Mouse (Mus musculus): ENCODE results near the gene Cyfip2. TPM values are rescaled to one million over a fixed set of nuclear protein-coding genes. Genes with fewer than 3 reads are reported as not detected.
A peak's percentile ranks its signal among the peaks of the same experiment; 100 is the strongest.

Gene Cyfip2
- polyA plus RNA-seq, 1 experiment = not detected

GRCm38 (mm10) chr11:46241150-46241673, 71.4 kb downstream of the Cyfip2 start:
- 96% methylated on average over 7 of the region's 7 CpGs for WGBS
- no peak overlapping the region for H3K4me3 ChIP-seq (ENCODE audit: insufficient read depth, low read depth, low read length)
- H3K27ac ChIP-seq (ENCODE audit: insufficient read depth, low read depth, low read length) = no peak overlapping the region
- peaks cover 17% of the 10 kb centered on the region for H3K4me1 ChIP-seq (ENCODE audit: control insufficient read depth, insufficient read depth, low read length)
- no peak for TF ChIP-seq POLR2A (IDR thresholded peaks at IDR 0.05; ENCODE audit: insufficient read depth, low read depth, low read length)
- no peak for TF ChIP-seq CTCF (IDR thresholded peaks at IDR 0.05; ENCODE audit: insufficient read depth, low read depth, low read length)

- WGBS = 37% methylated on average over 4 of the region's 4 CpGs
- H3K4me3 ChIP-seq (ENCODE audit: insufficient read depth, low read depth, low read length) = no peak overlapping the region
- no peak for TF ChIP-seq POLR2A (IDR thresholded peaks at IDR 0.05; ENCODE audit: insufficient read depth, low read depth, low read length)
- no peak for TF ChIP-seq CTCF (IDR thresholded peaks at IDR 0.05; ENCODE audit: insufficient read depth, low read depth, low read length)
- peaks cover 12% of the 10 kb centered on the region for H3K4me1 ChIP-seq (ENCODE audit: control insufficient read depth, insufficient read depth, low read length)
- no peak overlapping the region for H3K27ac ChIP-seq (ENCODE audit: insufficient read depth, low read depth, low read length)
Measured at GRCm38 (mm10) chr11:46236976-46237375, 75.7 kb downstream of the Cyfip2 start.

GRCm38 (mm10) chr11:46235334-46235733, 77.3 kb downstream of the Cyfip2 start, which contains the start of gene Fndc9:
Gene Fndc9 (plus strand): TSS chr11:46235531.
- Histone ChIP-seq H3K27ac (ENCODE audit: insufficient read depth, low read depth, low read length) (peak within 1 kb of the TSS; percentile 64), H3K4me3 (ENCODE audit: insufficient read depth, low read depth, low read length) (no peak within 1 kb of the TSS; the same call in 1 of the 2 replicates), H3K4me1 (ENCODE audit: control insufficient read depth, insufficient read depth, low read length) (peaks cover 12% of the 10 kb centered on the region)
- TF ChIP-seq CTCF (IDR thresholded peaks at IDR 0.05; ENCODE audit: insufficient read depth, low read depth, low read length) = no peak
- TF ChIP-seq POLR2A (IDR thresholded peaks at IDR 0.05; ENCODE audit: insufficient read depth, low read depth, low read length) = no peak
- WGBS = 32% methylated on average over 11 of the region's 11 CpGs

- H3K27ac ChIP-seq (ENCODE audit: insufficient read depth, low read depth, low read length) = no peak overlapping the region
- H3K4me3 ChIP-seq (ENCODE audit: insufficient read depth, low read depth, low read length) = no peak overlapping the region
- peaks cover 12% of the 10 kb centered on the region for H3K4me1 ChIP-seq (ENCODE audit: control insufficient read depth, insufficient read depth, low read length)
- no peak for TF ChIP-seq CTCF (IDR thresholded peaks at IDR 0.05; ENCODE audit: insufficient read depth, low read depth, low read length)
- no peak for TF ChIP-seq POLR2A (IDR thresholded peaks at IDR 0.05; ENCODE audit: insufficient read depth, low read depth, low read length)
- WGBS = 67% methylated on average over 4 of the region's 4 CpGs
Measured at GRCm38 (mm10) chr11:46233966-46234365, 78.7 kb downstream of the Cyfip2 start.

GRCm38 (mm10) chr11:46232803-46233202, 79.9 kb downstream of the Cyfip2 start:
- H3K4me1 ChIP-seq (ENCODE audit: control insufficient read depth, insufficient read depth, low read length) = peaks cover 17% of the 10 kb centered on the region
- H3K27ac ChIP-seq (ENCODE audit: insufficient read depth, low read depth, low read length) = no peak overlapping the region
- WGBS = 89% methylated on average over 4 of the region's 4 CpGs
- H3K4me3 ChIP-seq (ENCODE audit: insufficient read depth, low read depth, low read length) = no peak overlapping the region
- TF ChIP-seq CTCF (IDR thresholded peaks at IDR 0.05; ENCODE audit: insufficient read depth, low read depth, low read length) (no peak), POLR2A (IDR thresholded peaks at IDR 0.05; ENCODE audit: insufficient read depth, low read depth, low read length) (no peak)

GRCm38 (mm10) chr11:46230184-46230583, 82.5 kb downstream of the Cyfip2 start:
- WGBS = 66% methylated on average over 6 of the region's 6 CpGs
- Histone ChIP-seq H3K4me1 (ENCODE audit: control insufficient read depth, insufficient read depth, low read length) (peaks cover 14% of the 10 kb centered on the region), H3K4me3 (ENCODE audit: insufficient read depth, low read depth, low read length) (no peak overlapping the region), H3K27ac (ENCODE audit: insufficient read depth, low read depth, low read length) (no peak overlapping the region)
- TF ChIP-seq CTCF (IDR thresholded peaks at IDR 0.05; ENCODE audit: insufficient read depth, low read depth, low read length) = no peak

- peaks cover 14% of the 10 kb centered on the region for H3K4me1 ChIP-seq (ENCODE audit: control insufficient read depth, insufficient read depth, low read length)
- no peak overlapping the region for H3K4me3 ChIP-seq (ENCODE audit: insufficient read depth, low read depth, low read length)
- H3K27ac ChIP-seq (ENCODE audit: insufficient read depth, low read depth, low read length) = no peak overlapping the region
- TF ChIP-seq CTCF (IDR thresholded peaks at IDR 0.05; ENCODE audit: insufficient read depth, low read depth, low read length) (no peak), POLR2A (IDR thresholded peaks at IDR 0.05; ENCODE audit: insufficient read depth, low read depth, low read length) (no peak)
- 60% methylated on average over 5 of the region's 5 CpGs for WGBS
Measured at GRCm38 (mm10) chr11:46225345-46225744, 87.3 kb downstream of the Cyfip2 start.

GRCm38 (mm10) chr11:46223575-46223974, 89.1 kb downstream of the Cyfip2 start:
- Histone ChIP-seq H3K4me1 (ENCODE audit: control insufficient read depth, insufficient read depth, low read length) (peaks cover 23% of the 10 kb centered on the region), H3K4me3 (ENCODE audit: insufficient read depth, low read depth, low read length) (no peak overlapping the region), H3K27ac (ENCODE audit: insufficient read depth, low read depth, low read length) (no peak overlapping the region)
- WGBS = 67% methylated on average over 2 of the region's 2 CpGs
- TF ChIP-seq POLR2A (IDR thresholded peaks at IDR 0.05; ENCODE audit: insufficient read depth, low read depth, low read length) = no peak
- TF ChIP-seq CTCF (IDR thresholded peaks at IDR 0.05; ENCODE audit: insufficient read depth, low read depth, low read length) = no peak

GRCm38 (mm10) chr11:46220211-46220610, 92.4 kb downstream of the Cyfip2 start:
- no peak overlapping the region for H3K27ac ChIP-seq (ENCODE audit: insufficient read depth, low read depth, low read length)
- 68% methylated on average over 2 of the region's 2 CpGs for WGBS
- no peak overlapping the region for H3K4me3 ChIP-seq (ENCODE audit: insufficient read depth, low read depth, low read length)
- no peak for TF ChIP-seq POLR2A (IDR thresholded peaks at IDR 0.05; ENCODE audit: insufficient read depth, low read depth, low read length)
- no peak for TF ChIP-seq CTCF (IDR thresholded peaks at IDR 0.05; ENCODE audit: insufficient read depth, low read depth, low read length)
- peaks cover 20% of the 10 kb centered on the region for H3K4me1 ChIP-seq (ENCODE audit: control insufficient read depth, insufficient read depth, low read length)

- WGBS = 61% methylated on average over 9 of the region's 9 CpGs
- no peak for TF ChIP-seq POLR2A (IDR thresholded peaks at IDR 0.05; ENCODE audit: insufficient read depth, low read depth, low read length)
- Histone ChIP-seq H3K4me3 (ENCODE audit: insufficient read depth, low read depth, low read length) (no peak overlapping the region), H3K4me1 (ENCODE audit: control insufficient read depth, insufficient read depth, low read length) (peaks cover 23% of the 10 kb centered on the region), H3K27ac (ENCODE audit: insufficient read depth, low read depth, low read length) (no peak overlapping the region)
Measured at GRCm38 (mm10) chr11:46219380-46219779, 93.3 kb downstream of the Cyfip2 start.

Data from olfactory bulb, adult 2 months (tissue).